Mouse (Mus musculus) bone marrow, adult 2 months (tissue): Measurements from ENCODE around the gene Gtf3a.

Experiments used
- CTCF ChIP-seq: fragments of 200-500 bp; IDR thresholded peaks from 2 replicates; pipeline ENCODE4 v1.5.1; 2011; ENCODE audit warnings: low read length, control low read depth; ENCODE audit not compliant: control insufficient read depth, insufficient read depth
- POLR2A ChIP-seq: fragments of 200-500 bp; IDR thresholded peaks from 2 replicates; pipeline ENCODE4 v1.6.1; 2011; ENCODE audit warnings: low read depth, mild to moderate bottlenecking, control low read depth, low read length, borderline replicate concordance; ENCODE audit not compliant: control insufficient read depth

DNA sequence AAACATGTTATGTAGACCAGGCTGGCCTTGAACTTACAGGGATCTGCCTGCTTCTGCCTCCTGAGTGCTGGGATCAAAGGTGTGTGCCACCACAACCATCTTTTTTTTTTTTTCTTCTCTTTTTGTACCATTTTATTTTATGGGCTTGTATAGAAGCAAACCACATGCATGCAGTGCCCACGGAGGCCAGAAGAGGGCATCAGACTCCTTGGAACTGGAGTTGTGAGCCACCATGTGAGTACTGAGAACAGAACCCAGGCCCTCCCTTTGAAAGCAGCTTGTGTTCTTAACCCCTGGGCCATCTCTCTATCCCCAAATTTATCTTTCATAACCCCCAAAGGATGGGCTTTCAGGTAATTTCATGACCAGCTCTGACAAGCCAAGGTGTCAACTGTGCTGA lies 54.8 kb downstream of the Gtf3a start:
- TF ChIP-seq CTCF: 0 out of 2 replicates have a peak, but pooled peaks have one; percentile 15
- TF ChIP-seq POLR2A: no peak
